Mouse (Mus musculus): ENCODE data around the gene Ccdc158. TPM values are rescaled to one million over a fixed set of nuclear protein-coding genes. Genes with fewer than 3 reads are reported as not detected.

The Ccdc158 gene
- polyA plus RNA-seq, 1 experiment from 2014 or later, result 0.63 TPM

- no peak overlapping the region for H3K9ac ChIP-seq (ENCODE audit: low read depth, low read length)
- H3K36me3 ChIP-seq (ENCODE audit: control insufficient read depth, insufficient read depth, low read length), result no peaks in the 10 kb centered on the region
- no peak for ATAC-seq
- 82% methylated on average over 5 of the region's 5 CpGs for WGBS
- no peak overlapping the region for H3K4me2 ChIP-seq (ENCODE audit: low read length)
- H3K27ac ChIP-seq (ENCODE audit: low read length), result no peak overlapping the region
- H3K4me3 ChIP-seq (ENCODE audit: low read depth, low read length), result no peak overlapping the region
- no peaks in the 10 kb centered on the region for H3K27me3 ChIP-seq (ENCODE audit: control insufficient read depth, insufficient read depth, low read depth, low read length)
- H3K4me1 ChIP-seq (ENCODE audit: control insufficient read depth, insufficient read depth, low read length), result no peaks in the 10 kb centered on the region
- no peaks in the 10 kb centered on the region for H3K9me3 ChIP-seq (replicated peaks; ENCODE audit: control insufficient read depth, low read length, poor library complexity, severe bottlenecking)
Measured at GRCm38 (mm10) chr5:92595026-92595425, 80.0 kb downstream of the Ccdc158 start.

- 74% methylated on average over 10 of the region's 10 CpGs for WGBS
- no peaks in the 10 kb centered on the region for H3K36me3 ChIP-seq (ENCODE audit: control insufficient read depth, insufficient read depth, low read length)
- no peaks in the 10 kb centered on the region for H3K27me3 ChIP-seq (ENCODE audit: control insufficient read depth, insufficient read depth, low read depth, low read length)
- no peak for ATAC-seq
- no peak overlapping the region for H3K27ac ChIP-seq (ENCODE audit: low read length)
- H3K9me3 ChIP-seq (replicated peaks; ENCODE audit: control insufficient read depth, low read length, poor library complexity, severe bottlenecking), result no peaks in the 10 kb centered on the region
- no peak overlapping the region for H3K4me2 ChIP-seq (ENCODE audit: low read length)
- no peak overlapping the region for H3K4me3 ChIP-seq (ENCODE audit: low read depth, low read length)
- no peak overlapping the region for H3K9ac ChIP-seq (ENCODE audit: low read depth, low read length)
- no peaks in the 10 kb centered on the region for H3K4me1 ChIP-seq (ENCODE audit: control insufficient read depth, insufficient read depth, low read length)
Measured at GRCm38 (mm10) chr5:92585932-92586331, 89.1 kb downstream of the Ccdc158 start.

GRCm38 (mm10) chr5:92579559-92579958 is 95.5 kb downstream of the Ccdc158 start:
- Histone ChIP-seq H3K4me3 (ENCODE audit: low read depth, low read length) (no peak overlapping the region), H3K27ac (ENCODE audit: low read length) (no peak overlapping the region), H3K4me1 (ENCODE audit: control insufficient read depth, insufficient read depth, low read length) (no peaks in the 10 kb centered on the region), H3K4me2 (ENCODE audit: low read length) (no peak overlapping the region), H3K27me3 (ENCODE audit: control insufficient read depth, insufficient read depth, low read depth, low read length) (no peaks in the 10 kb centered on the region), H3K36me3 (ENCODE audit: control insufficient read depth, insufficient read depth, low read length) (no peaks in the 10 kb centered on the region), H3K9ac (ENCODE audit: low read depth, low read length) (no peak overlapping the region), H3K9me3 (replicated peaks; ENCODE audit: control insufficient read depth, low read length, poor library complexity, severe bottlenecking) (no peaks in the 10 kb centered on the region)
- 92% methylated on average over 14 of the region's 14 CpGs for WGBS
- ATAC-seq, result no peak

- Histone ChIP-seq H3K4me1 (ENCODE audit: control insufficient read depth, insufficient read depth, low read length) (no peaks in the 10 kb centered on the region), H3K9me3 (replicated peaks; ENCODE audit: control insufficient read depth, low read length, poor library complexity, severe bottlenecking) (no peaks in the 10 kb centered on the region), H3K27ac (ENCODE audit: low read length) (no peak overlapping the region), H3K27me3 (ENCODE audit: control insufficient read depth, insufficient read depth, low read depth, low read length) (no peaks in the 10 kb centered on the region), H3K4me2 (ENCODE audit: low read length) (no peak overlapping the region), H3K36me3 (ENCODE audit: control insufficient read depth, insufficient read depth, low read length) (no peaks in the 10 kb centered on the region), H3K9ac (ENCODE audit: low read depth, low read length) (no peak overlapping the region), H3K4me3 (ENCODE audit: low read depth, low read length) (no peak overlapping the region)
- WGBS, result 87% methylated on average over 4 of the region's 4 CpGs
- ATAC-seq, result no peak
Measured at GRCm38 (mm10) chr5:92571232-92571631, 103.8 kb downstream of the Ccdc158 start.

GRCm38 (mm10) chr5:92562002-92562401 is 113.1 kb downstream of the Ccdc158 start:
- no peak overlapping the region for H3K9ac ChIP-seq (ENCODE audit: low read depth, low read length)
- no peak for ATAC-seq
- H3K27me3 ChIP-seq (ENCODE audit: control insufficient read depth, insufficient read depth, low read depth, low read length), result no peaks in the 10 kb centered on the region
- H3K4me2 ChIP-seq (ENCODE audit: low read length), result no peak overlapping the region
- H3K36me3 ChIP-seq (ENCODE audit: control insufficient read depth, insufficient read depth, low read length), result no peaks in the 10 kb centered on the region
- H3K27ac ChIP-seq (ENCODE audit: low read length), result no peak overlapping the region
- H3K9me3 ChIP-seq (replicated peaks; ENCODE audit: control insufficient read depth, low read length, poor library complexity, severe bottlenecking), result no peaks in the 10 kb centered on the region
- H3K4me1 ChIP-seq (ENCODE audit: control insufficient read depth, insufficient read depth, low read length), result no peaks in the 10 kb centered on the region
- WGBS, result 81% methylated on average over 13 of the region's 13 CpGs
- H3K4me3 ChIP-seq (ENCODE audit: low read depth, low read length), result no peak overlapping the region

GRCm38 (mm10) chr5:92560201-92560600 is 114.9 kb downstream of the Ccdc158 start:
- no peak for ATAC-seq
- H3K4me1 ChIP-seq (ENCODE audit: control insufficient read depth, insufficient read depth, low read length), result no peaks in the 10 kb centered on the region
- no peaks in the 10 kb centered on the region for H3K36me3 ChIP-seq (ENCODE audit: control insufficient read depth, insufficient read depth, low read length)
- H3K4me2 ChIP-seq (ENCODE audit: low read length), result no peak overlapping the region
- no peak overlapping the region for H3K27ac ChIP-seq (ENCODE audit: low read length)
- no peak overlapping the region for H3K4me3 ChIP-seq (ENCODE audit: low read depth, low read length)
- 85% methylated on average over 2 of the region's 2 CpGs for WGBS
- no peaks in the 10 kb centered on the region for H3K27me3 ChIP-seq (ENCODE audit: control insufficient read depth, insufficient read depth, low read depth, low read length)
- H3K9me3 ChIP-seq (replicated peaks; ENCODE audit: control insufficient read depth, low read length, poor library complexity, severe bottlenecking), result no peaks in the 10 kb centered on the region
- no peak overlapping the region for H3K9ac ChIP-seq (ENCODE audit: low read depth, low read length)

Other genes with a start within 250 kb of the Ccdc158 start
- gene Nup54, start 240.1 kb downstream of the Ccdc158 start, polyA plus RNA-seq (2015; fragmentation: Nextera tagmentation; extraction: Ambion mirVana), result 57.8 and 62.0 TPM in 2 replicates
- 26.7 and 27.8 TPM in 2 replicates for gene Scarb2, start 168.4 kb downstream of the Ccdc158 start, polyA plus RNA-seq (2015; fragmentation: Nextera tagmentation; extraction: Ambion mirVana)
- 1.3 and 2.1 TPM in 2 replicates for gene Fam47e, start 120.2 kb downstream of the Ccdc158 start, polyA plus RNA-seq (2015; fragmentation: Nextera tagmentation; extraction: Ambion mirVana)
- gene Stbd1, start 72.2 kb downstream of the Ccdc158 start, polyA plus RNA-seq (2015; fragmentation: Nextera tagmentation; extraction: Ambion mirVana), result 5.7 and 5.9 TPM in 2 replicates
- gene Shroom3, start 8.2 kb upstream of the Ccdc158 start, polyA plus RNA-seq (2015; fragmentation: Nextera tagmentation; extraction: Ambion mirVana), result 1.1 and 1.8 TPM in 2 replicates

All from midbrain, embryonic 16.5 days (tissue).